Mouse (Mus musculus): ENCODE data around the gene Ankrd11. TPM values are rescaled to one million over a fixed set of nuclear protein-coding genes. Genes with fewer than 3 reads are reported as not detected.

Gene Ankrd11
- total RNA-seq, 1 experiment from 2014 or later, result 90.6 TPM

GRCm38 (mm10) chr8:122845662-122846061 lies 196.4 kb downstream of the Ankrd11 start:
- DNase-seq, result peak; percentile 73

- DNase-seq, result no peak
Observed at GRCm38 (mm10) chr8:122844161-122844560, 197.9 kb downstream of the Ankrd11 start.

GRCm38 (mm10) chr8:122836696-122837095 lies 205.4 kb downstream of the Ankrd11 start:
- no peak for DNase-seq

- no peak for DNase-seq
Observed at GRCm38 (mm10) chr8:122836199-122836598, 205.9 kb downstream of the Ankrd11 start.

GRCm38 (mm10) chr8:122834971-122835370 lies 207.1 kb downstream of the Ankrd11 start:
- peak; percentile 90 for DNase-seq

- no peak for DNase-seq
Observed at GRCm38 (mm10) chr8:122834416-122834815, 207.7 kb downstream of the Ankrd11 start.

Other genes with a start within 250 kb of the Ankrd11 start
- gene Cdh15, start 194.3 kb downstream of the Ankrd11 start, total RNA-seq (2021), result 0.19 and 0.41 TPM in 2 replicates
- gene Spg7, start 20.7 kb upstream of the Ankrd11 start, total RNA-seq (2021), result 73.2 and 79.6 TPM in 2 replicates
- gene Rpl13, start 60.1 kb upstream of the Ankrd11 start, total RNA-seq (2021), result 587 and 646 TPM in 2 replicates
- 6.0 and 7.0 TPM in 2 replicates for gene Cpne7, start 75.1 kb upstream of the Ankrd11 start, total RNA-seq (2021)
- gene Sult5a1, start 116.0 kb upstream of the Ankrd11 start, total RNA-seq (2021), result 8.8 and 10.1 TPM in 2 replicates
- 33.6 and 54.6 TPM in 2 replicates for gene Dpep1, start 144.0 kb upstream of the Ankrd11 start, total RNA-seq (2021)
- gene Chmp1a, start 170.5 kb upstream of the Ankrd11 start, total RNA-seq (2021), result 75.4 and 100 TPM in 2 replicates
- 2.6 and 4.9 TPM in 2 replicates for gene Spata33, start 170.6 kb upstream of the Ankrd11 start, total RNA-seq (2021)
- 53.1 and 57.7 TPM in 2 replicates for gene Cdk10, start 182.6 kb upstream of the Ankrd11 start, total RNA-seq (2021)
- 12.2 and 18.7 TPM in 2 replicates for gene Spata2l, start 194.0 kb upstream of the Ankrd11 start, total RNA-seq (2021)
- gene Zfp276, start 211.9 kb upstream of the Ankrd11 start, total RNA-seq (2021), result 20.4 and 21.5 TPM in 2 replicates
- gene Vps9d1, start 212.1 kb upstream of the Ankrd11 start, total RNA-seq (2021), result 24.0 and 29.3 TPM in 2 replicates